Mouse (Mus musculus) ES-Bruce4 (cell line): ENCODE measurements at regions not wholly inside any gene's neighbourhood (a gene's known extent, or its start where the extent isn't known, plus 50 kb on each side); places are given as distances from the start of the nearest gene placed in this dataset.

ENCODE experiments used
- CTCF ChIP-seq: IDR thresholded peaks from one replicate; pipeline ENCODE4 v1.8.1; 2011; ENCODE audit warnings: low read depth, low read length
- EP300 ChIP-seq: IDR thresholded peaks from 2 replicates; pipeline ENCODE4 v1.6.1; 2011; ENCODE audit warnings: low read depth, low read length; ENCODE audit not compliant: insufficient read depth

GRCm38 (mm10) chr12:91965937-91966336, 117.0 kb upstream of the Sel1l start:
- TF ChIP-seq CTCF, result no peak
- no peak for TF ChIP-seq EP300
